Mouse (Mus musculus) B cell, adult 2 months (primary cell): ENCODE measurements around the gene Cfdp1.
A peak's percentile ranks its signal among the peaks of the same experiment; 100 is the strongest.

Source experiments
- DNase-seq, 2 experiments: peaks; one replicate each; pipeline ENCODE4 v3.0.0; 2022

Cfdp1 gene

GRCm38 (mm10) chr8:111853861-111854501 lies at the start of gene Cfdp1:
Cfdp1 (minus strand) TSS chr8:111854291.
- peak; percentile 95 to 97 for DNase-seq

- no peak for DNase-seq
Measured at GRCm38 (mm10) chr8:111902080-111902479, 48.0 kb upstream of the Cfdp1 start.

GRCm38 (mm10) chr8:111898586-111898985 lies 44.5 kb upstream of the Cfdp1 start:
- no peak for DNase-seq

- DNase-seq, result peak; percentile 8 to 12
Measured at GRCm38 (mm10) chr8:111894955-111895354, 40.9 kb upstream of the Cfdp1 start.

GRCm38 (mm10) chr8:111892615-111893014 lies 38.5 kb upstream of the Cfdp1 start:
- DNase-seq, result no peak

- DNase-seq, result no peak
Measured at GRCm38 (mm10) chr8:111891983-111892382, 37.9 kb upstream of the Cfdp1 start.

GRCm38 (mm10) chr8:111890911-111891303 lies 36.8 kb upstream of the Cfdp1 start:
- DNase-seq, result no peak

- no peak for DNase-seq
Measured at GRCm38 (mm10) chr8:111889931-111890910, 36.1 kb upstream of the Cfdp1 start.

- no peak for DNase-seq
Measured at GRCm38 (mm10) chr8:111888091-111888650, 34.1 kb upstream of the Cfdp1 start.

GRCm38 (mm10) chr8:111887479-111887878 lies 33.4 kb upstream of the Cfdp1 start:
- DNase-seq, result no peak

GRCm38 (mm10) chr8:111883615-111884014 lies 29.5 kb upstream of the Cfdp1 start:
- DNase-seq, result no peak

- peak; percentile 62 for DNase-seq
Measured at GRCm38 (mm10) chr8:111881591-111881990, 27.5 kb upstream of the Cfdp1 start.

- peak; percentile 23 to 27 for DNase-seq
Measured at GRCm38 (mm10) chr8:111877711-111878110, 23.6 kb upstream of the Cfdp1 start.

- DNase-seq, result peak; percentile 98
Measured at GRCm38 (mm10) chr8:111876355-111876948, 22.4 kb upstream of the Cfdp1 start, which contains the start of gene Tmem170. Tmem170 (minus strand) TSS chr8:111876750.

GRCm38 (mm10) chr8:111875758-111876157 lies 21.7 kb upstream of the Cfdp1 start:
- DNase-seq, result no peak

GRCm38 (mm10) chr8:111871278-111871677 lies 17.2 kb upstream of the Cfdp1 start:
- no peak for DNase-seq

GRCm38 (mm10) chr8:111870379-111870778 lies 16.3 kb upstream of the Cfdp1 start:
- no peak for DNase-seq

GRCm38 (mm10) chr8:111868664-111869063 lies 14.6 kb upstream of the Cfdp1 start:
- DNase-seq, result no peak

GRCm38 (mm10) chr8:111865857-111866256 lies 11.8 kb upstream of the Cfdp1 start:
- DNase-seq, result no peak

- no peak for DNase-seq
Measured at GRCm38 (mm10) chr8:111865130-111865852, 11.2 kb upstream of the Cfdp1 start.

GRCm38 (mm10) chr8:111864648-111865047 lies 10.6 kb upstream of the Cfdp1 start:
- DNase-seq, result no peak

GRCm38 (mm10) chr8:111863280-111863679 lies 9.2 kb upstream of the Cfdp1 start:
- no peak for DNase-seq
